Mouse (Mus musculus) thymus, adult 2 months (tissue): ENCODE results near the gene Akip1. TPM values are rescaled to one million over a fixed set of nuclear protein-coding genes. Genes with fewer than 3 reads are reported as not detected.

Source experiments
- DNase-seq: peaks from one replicate; pipeline ENCODE4 v3.0.0; 2021
- H3K27ac ChIP-seq: fragments of 200-500 bp; 2 replicates; pipeline ENCODE4 v1.5.1; 2012; ENCODE audit warnings: low read length, control low read depth; ENCODE audit not compliant: control insufficient read depth, insufficient read depth
- H3K27me3 ChIP-seq: fragments of 200-500 bp; 2 replicates; pipeline ENCODE4 v1.6.1; 2012; ENCODE audit warnings: mild to moderate bottlenecking, low read length, moderate library complexity, mixed read lengths; ENCODE audit not compliant: control insufficient read depth, insufficient read depth
- H3K36me3 ChIP-seq: fragments of 200-500 bp; 2 replicates; pipeline ENCODE4 v1.6.1; 2012; ENCODE audit warnings: mild to moderate bottlenecking, low read length, moderate library complexity; ENCODE audit not compliant: control insufficient read depth, insufficient read depth
- H3K4me1 ChIP-seq: fragments of 200-500 bp; replicated peaks from 2 replicates; pipeline ENCODE4 v1.6.1; 2012; ENCODE audit warnings: low read length; ENCODE audit not compliant: control insufficient read depth, insufficient read depth
- H3K4me3 ChIP-seq: fragments of 200-500 bp; 2 replicates; pipeline ENCODE4 v1.5.1; 2012; ENCODE audit warnings: mild to moderate bottlenecking, low read length, control low read depth, moderate library complexity; ENCODE audit not compliant: control insufficient read depth, insufficient read depth
- CTCF ChIP-seq: fragments of 200-500 bp; IDR thresholded peaks from 2 replicates; pipeline ENCODE4 v1.5.1; 2012; ENCODE audit warnings: mild to moderate bottlenecking, control low read depth, low read length, moderate library complexity, borderline replicate concordance; ENCODE audit not compliant: control insufficient read depth, poor library complexity, insufficient read depth; ENCODE audit errors: extremely low read depth
- POLR2A ChIP-seq: fragments of 200-500 bp; IDR thresholded peaks from 2 replicates; pipeline ENCODE4 v1.6.1; 2012; ENCODE audit warnings: mild to moderate bottlenecking, low read length, control low read depth, moderate library complexity; ENCODE audit not compliant: control insufficient read depth, poor library complexity, insufficient read depth; ENCODE audit errors: extremely low read depth
- WGBS: fragments of 180-500 bp; shearing (Covaris S2); methylation state at CpG from one replicate; pipeline ENCODE4 v1.1.7; 2018; 5-methylcytosine and 5-hydroxymethylcytosine counted together
- polyA plus RNA-seq: library from polyadenylated mRNA; depleted of rRNA; stranded (reverse); fragments of >200 nt; gene quantifications from 2 replicates; pipeline ENCODE4 v1.2.3, GENCODE M21; 2012

Akip1 gene
- polyA plus RNA-seq, 1 experiment, result 14.6 TPM

DNA sequence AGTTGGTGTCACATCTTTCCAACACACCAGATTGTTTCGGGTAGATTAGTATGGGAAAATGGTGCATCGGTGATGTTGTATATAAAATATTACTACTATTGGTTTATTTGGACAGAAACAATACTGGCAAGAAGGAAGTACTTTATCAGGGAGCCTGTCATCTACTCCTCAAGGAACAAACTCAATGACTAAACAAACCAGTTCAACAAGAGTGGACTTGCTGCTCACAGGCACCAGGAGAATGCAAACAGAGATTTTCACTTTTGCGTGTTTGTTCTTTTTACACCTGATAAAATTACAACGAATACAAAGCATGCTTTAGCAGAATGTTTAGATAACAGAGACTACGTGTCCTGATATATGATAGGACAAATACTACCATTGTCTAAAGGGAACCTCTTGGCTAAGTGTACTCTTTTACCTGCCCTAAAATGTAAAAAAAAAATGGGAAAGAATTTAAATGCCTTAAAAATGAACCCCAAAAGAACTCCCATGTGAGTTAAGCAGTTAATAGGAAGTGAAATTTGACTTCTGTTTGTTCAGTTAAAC is 36.4 kb downstream of the Akip1 start:
- TF ChIP-seq CTCF (no peak), POLR2A (no peak)
- WGBS, result 94% methylated on average over 5 of the region's 5 CpGs
- Histone ChIP-seq H3K4me3 (no peak overlapping the region), H3K27me3 (no peaks in the 10 kb centered on the region), H3K36me3 (peaks cover 53% of the 10 kb centered on the region), H3K4me1 (peaks cover 3% of the 10 kb centered on the region), H3K27ac (no peak overlapping the region)
- no peak for DNase-seq

GRCm38 (mm10) chr7:109741060-109741459 is 37.6 kb downstream of the Akip1 start:
- Histone ChIP-seq H3K36me3 (peaks cover 47% of the 10 kb centered on the region), H3K4me3 (no peak overlapping the region), H3K27me3 (no peaks in the 10 kb centered on the region), H3K27ac (peak overlapping the region; percentile 79; the same call in 1 of the 2 replicates), H3K4me1 (peaks cover 3% of the 10 kb centered on the region)
- no peak for TF ChIP-seq CTCF
- no peak for TF ChIP-seq POLR2A
- 56% methylated on average over 1 of the region's 1 CpGs for WGBS
- no peak for DNase-seq

DNA sequence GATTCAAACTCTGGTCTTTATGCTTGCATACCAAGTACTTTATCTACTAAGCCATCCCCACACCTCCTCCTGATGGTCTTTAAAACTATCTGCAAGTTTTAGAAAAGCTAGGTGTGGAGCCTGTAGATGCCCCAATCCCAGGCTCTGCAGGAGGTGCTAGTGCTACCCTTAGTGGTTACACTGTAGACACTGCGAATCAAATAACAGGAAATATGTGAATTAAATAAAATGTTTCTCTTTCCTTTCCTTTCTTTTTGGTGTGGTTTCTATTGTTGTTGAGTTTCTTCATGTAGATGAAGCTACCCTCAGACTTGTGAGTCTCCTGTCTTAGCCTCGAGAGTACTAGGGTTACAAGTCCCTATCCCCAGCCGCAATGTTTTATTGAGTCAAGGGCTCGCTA is 38.2 kb downstream of the Akip1 start:
- peak overlapping the region; percentile 21; the same call in 1 of the 2 replicates for H3K27ac ChIP-seq
- H3K4me3 ChIP-seq, result no peak overlapping the region
- TF ChIP-seq CTCF, result no peak
- TF ChIP-seq POLR2A, result no peak
- DNase-seq, result no peak
- peaks cover 3% of the 10 kb centered on the region for H3K4me1 ChIP-seq
- H3K27me3 ChIP-seq, result no peaks in the 10 kb centered on the region
- H3K36me3 ChIP-seq, result peaks cover 41% of the 10 kb centered on the region
- WGBS, result 34% methylated on average over 4 of the region's 4 CpGs

- 91% methylated on average over 1 of the region's 1 CpGs for WGBS
- H3K4me3 ChIP-seq, result no peak overlapping the region
- DNase-seq, result no peak
Measured at GRCm38 (mm10) chr7:109747747-109748146, 44.3 kb downstream of the Akip1 start.

GRCm38 (mm10) chr7:109751427-109752007 is 48.0 kb downstream of the Akip1 start:
- no peak for DNase-seq
- Histone ChIP-seq H3K4me3 (peak overlapping the region; percentile 86), H3K4me1 (peaks cover 6% of the 10 kb centered on the region), H3K27me3 (no peaks in the 10 kb centered on the region), H3K27ac (no peak overlapping the region), H3K36me3 (no peaks in the 10 kb centered on the region)
- TF ChIP-seq CTCF (no peak), POLR2A (no peak)
- WGBS, result 5% methylated on average over 13 of the region's 13 CpGs

More at GRCm38 (mm10) chr7:109747747-109748146, 44.3 kb downstream of the Akip1 start:
- Histone ChIP-seq H3K27ac (no peak overlapping the region), H3K4me1 (peaks cover 6% of the 10 kb centered on the region), H3K27me3 (no peaks in the 10 kb centered on the region), H3K36me3 (peaks cover 20% of the 10 kb centered on the region)
- TF ChIP-seq POLR2A (no peak), CTCF (no peak)

GRCm38 (mm10) chr7:109752008-109752925 is 48.8 kb downstream of the Akip1 start, which contains the start of gene Tmem9b:
Gene Tmem9b (minus strand): TSS chr7:109752875.
- peak; percentile 86 for DNase-seq
- TF ChIP-seq CTCF (0 out of 2 replicates have a peak, but pooled peaks have one; percentile 46), POLR2A (peak; percentile 86)
- 2% methylated on average over 73 of the region's 74 CpGs for WGBS
- Histone ChIP-seq H3K4me1 (peaks cover 6% of the 10 kb centered on the region), H3K27me3 (no peaks in the 10 kb centered on the region), H3K4me3 (peak within 1 kb of the TSS; percentile 86), H3K36me3 (no peaks in the 10 kb centered on the region), H3K27ac (no peak within 1 kb of the TSS)
